Comparison of ENCODE assay signal across 13 mouse cellular contexts in the genomic region with DNA sequence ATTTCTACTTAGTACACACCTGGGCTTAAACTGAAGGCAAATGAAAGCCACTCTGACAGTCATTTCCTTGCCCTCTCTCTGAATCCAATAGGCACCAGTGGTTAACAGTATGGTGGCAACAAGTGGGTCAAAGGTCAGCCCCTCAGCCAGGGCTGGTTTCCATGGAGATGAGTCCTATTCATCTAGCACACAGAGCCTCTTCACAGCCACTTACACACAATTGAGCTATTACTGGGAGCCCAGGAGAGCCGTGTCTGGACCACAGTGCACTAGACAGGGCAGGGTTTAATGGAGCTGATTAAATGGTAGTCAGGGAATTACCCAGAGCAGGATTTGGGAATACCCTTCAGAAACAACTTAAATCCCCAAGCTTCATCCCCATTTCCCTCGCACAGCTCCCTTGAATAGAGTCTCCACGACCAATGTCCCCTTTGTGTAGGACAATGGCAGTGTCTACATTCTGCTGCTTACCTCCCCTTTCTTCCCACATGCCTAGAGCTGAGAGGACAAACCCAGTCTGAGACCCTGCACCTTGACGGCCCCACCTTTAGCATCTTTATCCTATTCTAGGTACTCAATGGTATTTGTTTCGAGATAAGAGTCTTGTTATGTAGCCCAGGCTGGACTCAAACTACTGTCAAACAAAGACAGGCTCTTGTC.
A peak's percentile ranks its signal among the peaks of the same experiment; 100 is the strongest.
DNase-seq lines count a peak whose midpoint lies in the region; ATAC-seq and TF ChIP-seq lines count a peak whose summit lies in the region.
"Had no signal": no experiment of that assay in that cellular context is flagged by ENCODE, and none has a peak within 500 bp of the region (broad histone marks: within the 10 kb centered on the region; RNA-seq: fewer than 3 reads in every experiment).

No protein-coding gene starts in this region.

- no peak for TF ChIP-seq POLR2A in thymus, adult 2 months (IDR thresholded peaks at IDR 0.05; ENCODE audit: control insufficient read depth, extremely low read depth, insufficient read depth, low read length, poor library complexity)

- peak; percentile 92 for ATAC-seq in forebrain, embryonic 12.5 days (ENCODE audit: low FRiP score)
- ATAC-seq in neural tube, embryonic 14.5 days (ENCODE audit: low read depth): peak; percentile 82; the same call in 1 of the 2 replicates

- no peaks in the 10 kb centered on the region for H3K9me3 ChIP-seq in forebrain, embryonic 12.5 days
- no peaks in the 10 kb centered on the region for H3K9me3 ChIP-seq in limb, embryonic 10.5 days (replicated peaks)
- no peaks in the 10 kb centered on the region for H3K9me3 ChIP-seq in neural tube, embryonic 14.5 days (ENCODE audit: control insufficient read depth, low read length)
- H3K9me3 ChIP-seq: limb, embryonic 12.5 days had no signal

- intact Hi-C loops in left cerebral cortex, adult 2 months (cut with DNase I): no loop called here

- no peak for TF ChIP-seq CTCF in left cerebral cortex, adult 2 months (IDR thresholded peaks at IDR 0.05)
- no peak for TF ChIP-seq CTCF in thymus, adult 2 months (IDR thresholded peaks at IDR 0.05; ENCODE audit: borderline replicate concordance, control insufficient read depth, extremely low read depth, insufficient read depth, low read length, poor library complexity)

- H3K9ac ChIP-seq in forebrain, embryonic 12.5 days: no peak overlapping the region
- no peak overlapping the region for H3K9ac ChIP-seq in neural tube, embryonic 14.5 days (replicated peaks; ENCODE audit: low read depth, low read length)
- H3K9ac ChIP-seq: limb, embryonic 12.5 days; lung, embryonic 14.5 days had no signal

- H3K4me2 ChIP-seq in forebrain, embryonic 12.5 days: no peak overlapping the region
- H3K4me2 ChIP-seq in neural tube, embryonic 14.5 days (ENCODE audit: low read depth, low read length): no peak overlapping the region
- H3K4me2 ChIP-seq: limb, embryonic 12.5 days; lung, embryonic 14.5 days had no signal

- H3K27me3 ChIP-seq in forebrain, embryonic 12.5 days: 0 out of 2 replicates have a peak, but pooled peaks cover 2% of the 10 kb centered on the region
- H3K27me3 ChIP-seq in limb, embryonic 10.5 days (ENCODE audit: low read depth, poor library complexity, severe bottlenecking): no peaks in the 10 kb centered on the region
- no peaks in the 10 kb centered on the region for H3K27me3 ChIP-seq in neural tube, embryonic 14.5 days (ENCODE audit: control insufficient read depth, insufficient read depth, low read length)
- no peaks in the 10 kb centered on the region for H3K27me3 ChIP-seq in thymus, adult 2 months (ENCODE audit: control insufficient read depth, insufficient read depth, low read length)
- H3K27me3 ChIP-seq: limb, embryonic 12.5 days had no signal

- no peak overlapping the region for H3K27ac ChIP-seq in left cerebral cortex, adult 2 months
- H3K27ac ChIP-seq in forebrain, embryonic 12.5 days: peak overlapping the region; percentile 70
- peak overlapping the region; percentile 61; the same call in 1 of the 2 replicates for H3K27ac ChIP-seq in limb, embryonic 10.5 days
- no peak overlapping the region for H3K27ac ChIP-seq in neural tube, embryonic 14.5 days (ENCODE audit: low read depth, low read length)
- no peak overlapping the region for H3K27ac ChIP-seq in thymus, adult 2 months (ENCODE audit: control insufficient read depth, insufficient read depth, low read length)
- H3K27ac ChIP-seq: limb, embryonic 12.5 days had no signal

- no peak overlapping the region for H3K4me3 ChIP-seq in left cerebral cortex, adult 2 months
- H3K4me3 ChIP-seq in forebrain, embryonic 12.5 days (replicated peaks): no peak overlapping the region
- H3K4me3 ChIP-seq in limb, embryonic 10.5 days: no peak overlapping the region
- no peak overlapping the region for H3K4me3 ChIP-seq in neural tube, embryonic 14.5 days (ENCODE audit: low read depth, low read length)
- no peak overlapping the region for H3K4me3 ChIP-seq in thymus, adult 2 months (ENCODE audit: control insufficient read depth, insufficient read depth, low read length)
- H3K4me3 ChIP-seq: limb, embryonic 12.5 days had no signal

- DNase-seq in left cerebral cortex, adult 11 months (ENCODE audit: low spot score): peak; percentile 23
- DNase-seq in left cerebral cortex, adult 2 months (ENCODE audit: extremely low spot score in 1 of 2, low spot score in 2 of 2): no peak
- no peak for DNase-seq in limb, embryonic 10.5 days (ENCODE audit: low spot score)
- DNase-seq in right cerebral cortex, postnatal 25 days: no peak
- no peak for DNase-seq in thymus, adult 2 months
- no peak for DNase-seq in kidney, postnatal 36 days
- DNase-seq: adrenal gland, postnatal 25 days; cerebellum, adult 9-11 months; lung, embryonic 14.5 days; thymus, adult 18-20 months had no signal

- H3K4me1 ChIP-seq in forebrain, embryonic 12.5 days: peaks cover 40% of the 10 kb centered on the region
- peaks cover 53% of the 10 kb centered on the region for H3K4me1 ChIP-seq in limb, embryonic 10.5 days
- peaks cover 16% of the 10 kb centered on the region; the same call in 1 of the 2 replicates for H3K4me1 ChIP-seq in neural tube, embryonic 14.5 days (ENCODE audit: control insufficient read depth, insufficient read depth, low read length)
- no peaks in the 10 kb centered on the region for H3K4me1 ChIP-seq in thymus, adult 2 months (replicated peaks; ENCODE audit: control insufficient read depth, insufficient read depth, low read length)

- WGBS in forebrain, embryonic 12.5 days: 8% methylated on average over 5 of the region's 5 CpGs
- WGBS in limb, embryonic 10.5 days: 71% methylated on average over 5 of the region's 5 CpGs
- 14% methylated on average over 5 of the region's 5 CpGs for WGBS in neural tube, embryonic 14.5 days
- 92% methylated on average over 5 of the region's 5 CpGs for WGBS in thymus, adult 2 months

- no peaks in the 10 kb centered on the region for H3K36me3 ChIP-seq in forebrain, embryonic 12.5 days (replicated peaks)
- peaks cover 37% of the 10 kb centered on the region for H3K36me3 ChIP-seq in limb, embryonic 10.5 days
- H3K36me3 ChIP-seq in neural tube, embryonic 14.5 days (ENCODE audit: control insufficient read depth, insufficient read depth, low read length): no peaks in the 10 kb centered on the region
- H3K36me3 ChIP-seq in thymus, adult 2 months (ENCODE audit: control insufficient read depth, insufficient read depth, low read length): no peaks in the 10 kb centered on the region

Comparison
In these comparisons a context has a peak if more than half of its experiments do, and no peak if none do; other contexts are left out.
1. H3K27ac ChIP-seq: peak in forebrain, embryonic 12.5 days (single experiment) and limb, embryonic 10.5 days (single experiment); none in left cerebral cortex, adult 2 months (single experiment), neural tube, embryonic 14.5 days (single experiment) and thymus, adult 2 months (single experiment).